Mouse (Mus musculus): ENCODE data around the gene Cga. TPM values are rescaled to one million over a fixed set of nuclear protein-coding genes. Genes with fewer than 3 reads are reported as not detected.
A peak's percentile ranks its signal among the peaks of the same experiment; 100 is the strongest.

The Cga gene
- not detected in 2 replicates for polyA plus RNA-seq (2016; fragmentation: Nextera tagmentation; extraction: Ambion mirVana)

GRCm38 (mm10) chr4:34893479-34893878 lies at the start of gene Cga:
TSS of gene Cga (plus strand) at chr4:34893779.
- 77% methylated on average over 1 of the region's 1 CpGs for WGBS
- Histone ChIP-seq H3K27me3 (replicated peaks) (0 out of 2 replicates have a peak, but pooled peaks cover 7% of the 10 kb centered on the region), H3K4me1 (replicated peaks) (peaks cover 10% of the 10 kb centered on the region), H3K36me3 (no peaks in the 10 kb centered on the region), H3K9me3 (replicated peaks) (no peaks in the 10 kb centered on the region), H3K27ac (ENCODE audit: poor library complexity, severe bottlenecking) (no peak within 1 kb of the TSS), H3K4me3 (no peak within 1 kb of the TSS), H3K4me2 (no peak within 1 kb of the TSS), H3K9ac (no peak within 1 kb of the TSS)
- no peak for ATAC-seq (ENCODE audit: insufficient number of reproducible peaks, low FRiP score)

- 90% methylated on average over 1 of the region's 1 CpGs for WGBS
- ATAC-seq (ENCODE audit: insufficient number of reproducible peaks, low FRiP score), result no peak
These were observed 49.7 kb upstream of the Cga start for GRCm38 (mm10) chr4:34843839-34844238.

GRCm38 (mm10) chr4:34847679-34848309 lies 45.8 kb upstream of the Cga start:
- no peak overlapping the region for H3K4me3 ChIP-seq
- WGBS, result 89% methylated on average over 6 of the region's 6 CpGs
- ATAC-seq (ENCODE audit: insufficient number of reproducible peaks, low FRiP score), result no peak

More at GRCm38 (mm10) chr4:34843839-34844238, 49.7 kb upstream of the Cga start:
- Histone ChIP-seq H3K27me3 (replicated peaks) (no peaks in the 10 kb centered on the region), H3K4me3 (no peak overlapping the region), H3K4me1 (replicated peaks) (peaks cover 18% of the 10 kb centered on the region), H3K36me3 (0 out of 2 replicates have a peak, but pooled peaks cover 3% of the 10 kb centered on the region), H3K27ac (ENCODE audit: poor library complexity, severe bottlenecking) (no peak overlapping the region), H3K4me2 (no peak overlapping the region), H3K9me3 (replicated peaks) (no peaks in the 10 kb centered on the region), H3K9ac (no peak overlapping the region)

GRCm38 (mm10) chr4:34850156-34850555 lies 43.4 kb upstream of the Cga start:
- no peak overlapping the region for H3K9ac ChIP-seq
- H3K27me3 ChIP-seq (replicated peaks), result no peaks in the 10 kb centered on the region
- H3K4me3 ChIP-seq, result no peak overlapping the region
- peaks cover 21% of the 10 kb centered on the region for H3K36me3 ChIP-seq
- 92% methylated on average over 2 of the region's 2 CpGs for WGBS
- H3K27ac ChIP-seq (ENCODE audit: poor library complexity, severe bottlenecking), result no peak overlapping the region
- H3K4me1 ChIP-seq (replicated peaks), result 0 out of 2 replicates have a peak, but pooled peaks cover 3% of the 10 kb centered on the region
- no peak for ATAC-seq (ENCODE audit: insufficient number of reproducible peaks, low FRiP score)
- H3K4me2 ChIP-seq, result no peak overlapping the region
- H3K9me3 ChIP-seq (replicated peaks), result peaks cover 8% of the 10 kb centered on the region

More at GRCm38 (mm10) chr4:34847679-34848309, 45.8 kb upstream of the Cga start:
- no peak overlapping the region for H3K9ac ChIP-seq
- no peaks in the 10 kb centered on the region for H3K27me3 ChIP-seq (replicated peaks)
- H3K27ac ChIP-seq (ENCODE audit: poor library complexity, severe bottlenecking), result no peak overlapping the region
- H3K9me3 ChIP-seq (replicated peaks), result peaks cover 4% of the 10 kb centered on the region; the same call in 1 of the 2 replicates
- peaks cover 12% of the 10 kb centered on the region for H3K4me1 ChIP-seq (replicated peaks)
- peaks cover 11% of the 10 kb centered on the region for H3K36me3 ChIP-seq
- no peak overlapping the region for H3K4me2 ChIP-seq

GRCm38 (mm10) chr4:34852051-34852450 lies 41.5 kb upstream of the Cga start:
- no peak for ATAC-seq (ENCODE audit: insufficient number of reproducible peaks, low FRiP score)
- no peak overlapping the region for H3K9ac ChIP-seq
- H3K4me1 ChIP-seq (replicated peaks), result no peaks in the 10 kb centered on the region
- H3K9me3 ChIP-seq (replicated peaks), result peaks cover 8% of the 10 kb centered on the region
- peaks cover 21% of the 10 kb centered on the region for H3K36me3 ChIP-seq
- 94% methylated on average over 7 of the region's 7 CpGs for WGBS
- no peak overlapping the region for H3K4me2 ChIP-seq
- H3K27me3 ChIP-seq (replicated peaks), result no peaks in the 10 kb centered on the region
- no peak overlapping the region for H3K27ac ChIP-seq (ENCODE audit: poor library complexity, severe bottlenecking)
- no peak overlapping the region for H3K4me3 ChIP-seq

GRCm38 (mm10) chr4:34855966-34856365 lies 37.6 kb upstream of the Cga start:
- no peak for ATAC-seq (ENCODE audit: insufficient number of reproducible peaks, low FRiP score)
- H3K27ac ChIP-seq (ENCODE audit: poor library complexity, severe bottlenecking), result no peak overlapping the region
- H3K4me1 ChIP-seq (replicated peaks), result peaks cover 12% of the 10 kb centered on the region
- H3K27me3 ChIP-seq (replicated peaks), result no peaks in the 10 kb centered on the region
- no peak overlapping the region for H3K9ac ChIP-seq
- 41% methylated on average over 1 of the region's 1 CpGs for WGBS
- peaks cover 8% of the 10 kb centered on the region for H3K9me3 ChIP-seq (replicated peaks)
- peaks cover 17% of the 10 kb centered on the region for H3K36me3 ChIP-seq
- H3K4me3 ChIP-seq, result no peak overlapping the region
- no peak overlapping the region for H3K4me2 ChIP-seq

GRCm38 (mm10) chr4:34858903-34859302 lies 34.7 kb upstream of the Cga start:
- no peaks in the 10 kb centered on the region for H3K27me3 ChIP-seq (replicated peaks)
- no peak overlapping the region; the same call in 1 of the 2 replicates for H3K9ac ChIP-seq
- H3K36me3 ChIP-seq, result peaks cover 9% of the 10 kb centered on the region
- peaks cover 12% of the 10 kb centered on the region for H3K4me1 ChIP-seq (replicated peaks)
- WGBS, result 93% methylated on average over 3 of the region's 3 CpGs
- H3K27ac ChIP-seq (ENCODE audit: poor library complexity, severe bottlenecking), result no peak overlapping the region
- H3K9me3 ChIP-seq (replicated peaks), result peaks cover 4% of the 10 kb centered on the region
- no peak for ATAC-seq (ENCODE audit: insufficient number of reproducible peaks, low FRiP score)
- H3K4me3 ChIP-seq, result no peak overlapping the region
- no peak overlapping the region for H3K4me2 ChIP-seq

- Histone ChIP-seq H3K36me3 (peaks cover 4% of the 10 kb centered on the region), H3K9ac (no peak overlapping the region), H3K9me3 (replicated peaks) (no peaks in the 10 kb centered on the region), H3K4me3 (no peak overlapping the region), H3K27ac (ENCODE audit: poor library complexity, severe bottlenecking) (no peak overlapping the region), H3K4me2 (no peak overlapping the region), H3K4me1 (replicated peaks) (peaks cover 12% of the 10 kb centered on the region), H3K27me3 (replicated peaks) (no peaks in the 10 kb centered on the region)
- ATAC-seq (ENCODE audit: insufficient number of reproducible peaks, low FRiP score), result 0 out of 2 replicates have a peak, but pooled peaks have one; percentile 22
- whole genome bisulfite sequencing, result 78% methylated on average over 3 of the region's 3 CpGs
These were observed 34.2 kb upstream of the Cga start for GRCm38 (mm10) chr4:34859416-34859815.

GRCm38 (mm10) chr4:34861438-34861837 lies 32.1 kb upstream of the Cga start:
- ATAC-seq (ENCODE audit: insufficient number of reproducible peaks, low FRiP score), result no peak
- Histone ChIP-seq H3K4me1 (replicated peaks) (peaks cover 12% of the 10 kb centered on the region), H3K27me3 (replicated peaks) (no peaks in the 10 kb centered on the region), H3K9me3 (replicated peaks) (no peaks in the 10 kb centered on the region), H3K9ac (no peak overlapping the region), H3K36me3 (0 out of 2 replicates have a peak, but pooled peaks cover 5% of the 10 kb centered on the region), H3K4me3 (no peak overlapping the region), H3K27ac (ENCODE audit: poor library complexity, severe bottlenecking) (no peak overlapping the region), H3K4me2 (no peak overlapping the region)
- 81% methylated on average over 3 of the region's 3 CpGs for WGBS

- Histone ChIP-seq H3K36me3 (0 out of 2 replicates have a peak, but pooled peaks cover 3% of the 10 kb centered on the region), H3K9me3 (replicated peaks) (no peaks in the 10 kb centered on the region), H3K4me2 (no peak overlapping the region), H3K9ac (no peak overlapping the region), H3K4me1 (replicated peaks) (peaks cover 25% of the 10 kb centered on the region), H3K27ac (ENCODE audit: poor library complexity, severe bottlenecking) (no peak overlapping the region), H3K27me3 (replicated peaks) (no peaks in the 10 kb centered on the region), H3K4me3 (no peak overlapping the region)
- WGBS, result 71% methylated on average over 3 of the region's 3 CpGs
- no peak for ATAC-seq (ENCODE audit: insufficient number of reproducible peaks, low FRiP score)
These were observed 23.8 kb upstream of the Cga start for GRCm38 (mm10) chr4:34869813-34870212.

GRCm38 (mm10) chr4:34872896-34873495 lies 20.6 kb upstream of the Cga start:
- H3K4me1 ChIP-seq (replicated peaks), result peaks cover 25% of the 10 kb centered on the region
- no peak overlapping the region for H3K27ac ChIP-seq (ENCODE audit: poor library complexity, severe bottlenecking)
- no peaks in the 10 kb centered on the region for H3K9me3 ChIP-seq (replicated peaks)
- 83% methylated on average over 4 of the region's 4 CpGs for WGBS
- ATAC-seq (ENCODE audit: insufficient number of reproducible peaks, low FRiP score), result no peak
- H3K27me3 ChIP-seq (replicated peaks), result no peaks in the 10 kb centered on the region
- H3K36me3 ChIP-seq, result peaks cover 9% of the 10 kb centered on the region; the same call in 1 of the 2 replicates
- H3K4me2 ChIP-seq, result no peak overlapping the region
- H3K9ac ChIP-seq, result no peak overlapping the region
- H3K4me3 ChIP-seq, result no peak overlapping the region
